Mouse (Mus musculus): Measurements from ENCODE around the gene Cyp1a1. TPM values are rescaled to one million over a fixed set of nuclear protein-coding genes. Genes with fewer than 3 reads are reported as not detected.

The Cyp1a1 gene
- polyA plus RNA-seq, 1 experiment = 37.7 TPM

- DNase-seq = peak; percentile 54
- no peak overlapping the region for H3K4me3 ChIP-seq (replicated peaks; ENCODE audit: extremely low read depth, low read depth, low read length)
- H3K4me1 ChIP-seq (ENCODE audit: control insufficient read depth, insufficient read depth, low read length) = peaks cover 2% of the 10 kb centered on the region; the same call in 1 of the 2 replicates
- TF ChIP-seq CTCF (IDR thresholded peaks at IDR 0.05; ENCODE audit: insufficient read depth, low read length) (0 out of 2 replicates have a peak, but pooled peaks have one; percentile 15), POLR2A (IDR thresholded peaks at IDR 0.05; ENCODE audit: borderline replicate concordance, extremely low read depth, low read depth, low read length) (no peak)
- WGBS = 63% methylated on average over 3 of the region's 3 CpGs
These were observed 56.8 kb downstream of the Cyp1a1 start for GRCm38 (mm10) chr9:57744462-57745091.

GRCm38 (mm10) chr9:57747067-57747466 lies 59.3 kb downstream of the Cyp1a1 start:
- TF ChIP-seq POLR2A (IDR thresholded peaks at IDR 0.05; ENCODE audit: borderline replicate concordance, extremely low read depth, low read depth, low read length) = no peak
- no peaks in the 10 kb centered on the region; the same call in 1 of the 2 replicates for H3K4me1 ChIP-seq (ENCODE audit: control insufficient read depth, insufficient read depth, low read length)
- H3K4me3 ChIP-seq (replicated peaks; ENCODE audit: extremely low read depth, low read depth, low read length) = no peak overlapping the region
- 54% methylated on average over 1 of the region's 1 CpGs for WGBS
- no peak for DNase-seq

- DNase-seq = no peak
- TF ChIP-seq POLR2A (IDR thresholded peaks at IDR 0.05; ENCODE audit: borderline replicate concordance, extremely low read depth, low read depth, low read length) (no peak), CTCF (IDR thresholded peaks at IDR 0.05; ENCODE audit: insufficient read depth, low read length) (no peak)
- Histone ChIP-seq H3K4me1 (ENCODE audit: control insufficient read depth, insufficient read depth, low read length) (no peaks in the 10 kb centered on the region; the same call in 1 of the 2 replicates), H3K4me3 (replicated peaks; ENCODE audit: extremely low read depth, low read depth, low read length) (no peak overlapping the region)
- WGBS = 73% methylated on average over 6 of the region's 6 CpGs
These were observed 60.4 kb downstream of the Cyp1a1 start for GRCm38 (mm10) chr9:57748137-57748536.

GRCm38 (mm10) chr9:57748831-57749230 lies 61.1 kb downstream of the Cyp1a1 start:
- WGBS = 31% methylated on average over 1 of the region's 1 CpGs
- Histone ChIP-seq H3K4me3 (replicated peaks; ENCODE audit: extremely low read depth, low read depth, low read length) (no peak overlapping the region), H3K4me1 (ENCODE audit: control insufficient read depth, insufficient read depth, low read length) (no peaks in the 10 kb centered on the region; the same call in 1 of the 2 replicates)
- DNase-seq = no peak
- TF ChIP-seq CTCF (IDR thresholded peaks at IDR 0.05; ENCODE audit: insufficient read depth, low read length) = no peak
- TF ChIP-seq POLR2A (IDR thresholded peaks at IDR 0.05; ENCODE audit: borderline replicate concordance, extremely low read depth, low read depth, low read length) = no peak

- no peaks in the 10 kb centered on the region; the same call in 1 of the 2 replicates for H3K4me1 ChIP-seq (ENCODE audit: control insufficient read depth, insufficient read depth, low read length)
- TF ChIP-seq CTCF (IDR thresholded peaks at IDR 0.05; ENCODE audit: insufficient read depth, low read length) (no peak), POLR2A (IDR thresholded peaks at IDR 0.05; ENCODE audit: borderline replicate concordance, extremely low read depth, low read depth, low read length) (no peak)
- H3K4me3 ChIP-seq (replicated peaks; ENCODE audit: extremely low read depth, low read depth, low read length) = no peak overlapping the region
- WGBS = 85% methylated on average over 7 of the region's 7 CpGs
- DNase-seq = no peak
These were observed 63.2 kb downstream of the Cyp1a1 start for GRCm38 (mm10) chr9:57750901-57751300.

Other genes starting within 250 kb of the Cyp1a1 start
- 30.8 and 36.1 TPM in 2 replicates for gene Ppcdc, start 247.8 kb upstream of the Cyp1a1 start, polyA plus RNA-seq (2012; rRNA removed)
- gene Scamp5, start 219.9 kb upstream of the Cyp1a1 start, polyA plus RNA-seq (2012; rRNA removed) = 10.9 and 12.0 TPM in 2 replicates
- 1.6 and 2.0 TPM in 2 replicates for gene Rpp25, start 183.9 kb upstream of the Cyp1a1 start, polyA plus RNA-seq (2012; rRNA removed)
- gene Cox5a, start 166.7 kb upstream of the Cyp1a1 start, polyA plus RNA-seq (2012; rRNA removed) = 166 and 181 TPM in 2 replicates
- 9.5 and 16.9 TPM in 2 replicates for gene Fam219b, start 150.4 kb upstream of the Cyp1a1 start, polyA plus RNA-seq (2012; rRNA removed)
- 18.1 and 28.4 TPM in 2 replicates for gene Mpi, start 135.2 kb upstream of the Cyp1a1 start, polyA plus RNA-seq (2012; rRNA removed)
- 83.0 and 103 TPM in 2 replicates for gene Scamp2, start 127.0 kb upstream of the Cyp1a1 start, polyA plus RNA-seq (2012; rRNA removed)
- gene Ulk3, start 98.5 kb upstream of the Cyp1a1 start, polyA plus RNA-seq (2012; rRNA removed) = 23.2 and 34.2 TPM in 2 replicates
- not detected in 2 replicates for gene Cplx3, start 81.6 kb upstream of the Cyp1a1 start, polyA plus RNA-seq (2012; rRNA removed)
- 0.06 and 0.08 TPM in 2 replicates for gene Lman1l, start 67.2 kb upstream of the Cyp1a1 start, polyA plus RNA-seq (2012; rRNA removed)
- 68.7 and 79.3 TPM in 2 replicates for gene Csk, start 34.3 kb upstream of the Cyp1a1 start, polyA plus RNA-seq (2012; rRNA removed)
- 0.23 and 0.44 TPM in 2 replicates for gene Cyp1a2, start 4.2 kb upstream of the Cyp1a1 start, polyA plus RNA-seq (2012; rRNA removed)
- 17.6 and 19.4 TPM in 2 replicates for gene Edc3, start 20.6 kb downstream of the Cyp1a1 start, polyA plus RNA-seq (2012; rRNA removed)
- 95.5 and 159 TPM in 2 replicates for gene Clk3, start 77.9 kb downstream of the Cyp1a1 start, polyA plus RNA-seq (2012; rRNA removed)
- 16.4 and 16.6 TPM in 2 replicates for gene Arid3b, start 148.9 kb downstream of the Cyp1a1 start, polyA plus RNA-seq (2012; rRNA removed)
- gene Ubl7, start 223.1 kb downstream of the Cyp1a1 start, polyA plus RNA-seq (2012; rRNA removed) = 131 and 138 TPM in 2 replicates

All from lung, adult 2 months (tissue).